Mouse (Mus musculus) lung, postnatal 14 days (tissue): ENCODE measurements around the gene Lats1.
A peak's percentile ranks its signal among the peaks of the same experiment; 100 is the strongest.

ENCODE experiments used
- DNase-seq: peaks from one replicate; pipeline ENCODE4 v3.0.0; 2021

Gene Lats1

GRCm38 (mm10) chr10:7680731-7681301 is at the start of gene Lats1, which contains the start of gene Pcmt1:
Lats1 (plus strand) TSS chr10:7681214.
Pcmt1 (minus strand) TSS chr10:7681136.
- DNase-seq = peak; percentile 88

DNA sequence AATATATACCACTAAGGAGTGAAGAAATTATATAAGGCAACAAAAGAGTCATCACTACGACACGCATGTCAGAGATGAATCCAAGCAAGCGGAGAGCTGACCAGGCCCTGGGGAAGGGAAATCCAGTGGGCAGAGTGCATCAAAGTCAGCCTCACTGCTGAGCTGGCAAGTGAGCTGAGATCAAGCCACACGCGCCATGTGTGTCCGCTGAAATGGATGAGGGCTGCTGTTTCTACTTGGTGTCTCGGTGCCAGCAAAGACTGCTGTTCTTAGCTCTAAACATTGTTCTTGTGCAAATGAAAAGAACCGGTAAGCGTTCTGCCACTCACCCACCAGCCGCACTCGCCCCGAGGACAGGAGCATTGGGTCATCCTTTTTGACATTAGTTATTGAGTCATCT is 40.6 kb upstream of the Lats1 start:
- DNase-seq = no peak

DNA sequence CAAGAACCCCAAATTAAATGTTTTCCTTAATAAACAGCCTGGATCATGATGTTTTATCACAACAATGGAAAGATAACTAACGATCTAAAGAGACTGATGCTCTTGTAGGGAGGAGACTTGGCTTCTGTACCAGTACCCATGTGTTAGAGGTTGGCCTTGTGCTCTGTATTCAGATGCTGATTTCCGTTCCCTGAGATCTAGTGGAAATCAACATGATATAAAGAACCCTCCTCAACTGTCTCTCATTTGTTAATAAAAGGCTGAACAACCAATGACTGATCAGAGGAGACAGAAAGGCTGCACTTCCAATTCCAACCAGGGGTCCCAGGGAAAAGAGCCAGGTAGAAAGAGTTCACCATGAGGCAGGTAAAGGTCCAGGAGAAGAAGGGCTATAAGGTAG is 35.1 kb upstream of the Lats1 start:
- DNase-seq = no peak

DNA sequence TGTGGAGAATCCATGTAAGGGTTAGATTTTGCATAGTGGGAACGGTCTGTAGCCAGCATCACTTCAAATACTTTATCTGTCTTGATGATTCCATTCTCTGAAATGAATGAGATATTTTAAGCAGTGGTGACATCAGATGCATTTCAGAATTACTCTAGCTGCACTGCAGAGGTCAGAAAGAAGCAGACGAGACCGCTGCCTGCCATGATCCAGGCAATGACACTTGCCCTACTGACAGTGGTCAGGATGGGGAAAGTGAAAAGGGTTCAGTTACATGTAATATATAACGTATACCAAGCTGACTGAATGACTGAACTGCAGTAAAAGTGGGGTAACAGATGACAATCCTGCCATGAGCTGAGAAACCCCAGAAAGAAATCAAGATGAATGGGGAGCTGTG is 32.0 kb upstream of the Lats1 start:
- no peak for DNase-seq

DNA sequence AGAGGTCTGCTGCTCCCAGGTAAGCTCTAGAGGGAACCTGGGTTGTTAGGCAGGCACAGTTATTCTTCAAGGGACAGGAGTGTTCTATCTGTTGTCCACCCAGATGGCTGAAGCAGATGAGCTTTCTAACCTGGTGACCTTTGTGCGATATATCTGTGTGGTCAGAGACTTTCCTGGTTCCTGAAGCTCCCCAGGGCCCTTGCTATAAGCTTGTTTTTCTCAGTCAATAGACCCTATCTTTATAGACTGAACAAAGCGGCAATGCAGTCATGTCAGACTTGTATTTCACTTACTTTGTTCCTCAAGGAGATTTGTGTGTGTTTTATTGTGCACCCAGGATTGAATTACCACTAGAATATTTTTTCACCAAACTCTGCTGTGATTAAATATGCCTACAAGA is 30.0 kb upstream of the Lats1 start:
- DNase-seq = no peak

DNA sequence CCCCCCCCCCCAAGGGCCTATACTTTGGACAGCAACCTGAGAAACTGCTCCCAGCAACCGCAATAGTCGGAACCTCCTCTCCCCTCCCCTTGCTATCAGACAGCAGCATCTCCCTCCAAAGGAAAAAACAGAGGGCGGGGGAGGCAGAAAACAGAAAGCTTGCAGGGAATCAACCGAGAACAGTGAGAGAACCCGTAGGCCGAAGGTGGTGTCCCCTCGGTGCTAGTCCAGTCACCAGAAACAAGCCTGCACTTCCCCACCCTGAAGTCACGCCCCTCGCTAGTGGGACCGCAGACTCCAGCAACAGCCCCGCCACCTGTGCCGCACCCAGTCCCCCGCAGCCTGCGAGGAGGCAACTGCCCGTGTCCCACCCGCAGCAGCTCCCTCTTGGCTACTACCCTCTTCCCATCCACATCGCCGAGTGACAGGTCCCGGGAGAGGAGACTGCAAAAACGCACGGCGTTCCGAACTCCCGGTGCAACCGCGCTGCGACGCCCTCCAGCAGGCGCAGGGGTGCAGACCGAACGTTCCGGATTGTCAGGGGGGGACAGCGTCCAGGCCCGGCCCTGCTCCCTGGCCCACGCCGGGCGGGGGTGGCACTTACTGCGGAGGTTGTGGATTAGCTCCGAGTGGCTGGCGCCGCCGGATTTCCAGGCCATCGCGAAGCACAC is 18.4 kb upstream of the Lats1 start:
- no peak for DNase-seq

DNA sequence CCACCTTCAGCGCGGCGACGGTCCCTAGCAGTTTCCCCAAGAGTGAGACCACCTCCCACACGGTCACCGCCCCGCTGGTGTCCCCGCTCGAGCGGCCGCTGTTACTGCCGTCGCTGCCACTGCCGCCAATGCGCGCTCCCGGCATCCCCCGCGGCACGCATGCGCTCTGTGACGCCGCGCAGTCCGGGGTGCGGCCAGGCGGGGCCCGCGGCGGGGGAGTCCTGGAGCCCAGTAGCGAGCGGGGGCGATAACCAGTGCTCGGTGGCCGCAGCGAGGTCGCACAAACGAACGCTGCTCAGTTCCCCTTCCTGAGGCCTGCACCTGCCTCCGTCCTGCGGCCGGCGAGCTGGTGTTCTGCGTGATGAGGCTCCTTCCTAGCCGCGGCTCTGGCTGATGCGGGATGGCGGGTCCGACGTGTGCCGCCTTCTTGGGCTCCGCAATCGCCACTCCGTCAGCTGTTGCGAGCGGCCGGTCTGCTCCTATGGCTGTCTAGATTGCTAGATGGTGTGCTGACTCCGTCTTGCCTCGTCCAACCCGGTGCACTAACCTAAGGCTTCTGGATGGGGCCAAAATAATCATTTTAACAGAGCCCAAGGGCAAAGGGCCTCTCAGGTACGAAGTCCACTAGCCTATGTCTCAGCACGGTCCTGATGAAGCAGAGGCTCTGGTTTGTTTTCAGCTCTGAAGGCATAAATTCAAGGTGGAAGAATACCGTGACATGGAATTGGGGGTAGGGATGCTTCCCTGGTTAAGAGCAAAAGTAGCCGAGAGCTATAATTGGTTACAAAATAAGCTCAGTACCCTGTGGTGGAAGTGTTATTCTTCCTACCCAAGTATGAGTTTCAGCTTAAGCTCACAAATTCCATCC is 17.6 kb upstream of the Lats1 start:
- DNase-seq = peak; percentile 92

GRCm38 (mm10) chr10:7664027-7664526 is 16.9 kb upstream of the Lats1 start:
- no peak for DNase-seq

DNA sequence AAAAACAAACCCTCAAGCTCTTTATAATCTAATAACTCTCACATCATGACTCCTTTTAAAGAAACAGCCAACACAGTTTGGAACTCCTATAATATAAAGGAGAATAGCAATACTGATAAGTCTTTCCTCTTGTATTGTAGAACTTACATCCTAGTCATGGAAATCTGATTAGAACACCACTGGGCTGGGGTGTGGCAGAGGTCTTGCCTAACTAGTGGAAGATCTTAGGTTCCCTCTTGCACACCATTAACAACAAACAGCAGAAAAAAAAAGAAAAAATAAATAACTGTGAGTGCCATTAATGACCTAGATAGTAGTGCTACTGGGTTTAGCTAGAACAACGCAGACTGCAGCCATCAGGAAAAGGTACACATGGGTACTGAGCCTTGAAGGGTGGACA is 16.1 kb upstream of the Lats1 start:
- DNase-seq = no peak

DNA sequence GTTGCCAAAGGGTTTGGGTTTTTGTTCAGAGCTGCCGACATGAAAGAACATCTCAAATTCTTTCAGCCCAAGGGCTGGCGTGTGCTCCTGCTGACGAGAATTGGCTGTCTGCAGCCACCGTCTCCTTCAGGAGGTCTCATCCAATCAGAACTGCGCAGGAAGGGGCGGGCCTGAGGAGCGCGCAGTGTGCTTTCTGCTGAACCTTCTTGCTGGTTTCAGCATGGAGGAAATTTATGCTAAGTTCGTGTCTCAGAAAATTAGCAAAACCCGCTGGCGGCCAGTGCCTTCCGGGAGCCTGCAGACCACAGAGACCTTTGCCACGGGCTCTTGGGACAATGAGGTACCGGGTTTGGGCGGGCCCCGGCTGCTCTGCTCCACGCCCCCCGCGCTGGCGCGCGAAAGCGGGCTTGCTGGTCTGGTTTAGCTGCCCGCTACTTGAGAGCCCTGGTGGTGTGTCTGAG is 13.6 kb upstream of the Lats1 start, which contains the start of gene Nup43:
Gene Nup43, plus strand, starts transcription at position 162 of the 461 bp plus-strand sequence.
- DNase-seq = peak; percentile 91

- peak; percentile 20 for DNase-seq
Measured at GRCm38 (mm10) chr10:7673673-7674072, 7.3 kb upstream of the Lats1 start.

DNA sequence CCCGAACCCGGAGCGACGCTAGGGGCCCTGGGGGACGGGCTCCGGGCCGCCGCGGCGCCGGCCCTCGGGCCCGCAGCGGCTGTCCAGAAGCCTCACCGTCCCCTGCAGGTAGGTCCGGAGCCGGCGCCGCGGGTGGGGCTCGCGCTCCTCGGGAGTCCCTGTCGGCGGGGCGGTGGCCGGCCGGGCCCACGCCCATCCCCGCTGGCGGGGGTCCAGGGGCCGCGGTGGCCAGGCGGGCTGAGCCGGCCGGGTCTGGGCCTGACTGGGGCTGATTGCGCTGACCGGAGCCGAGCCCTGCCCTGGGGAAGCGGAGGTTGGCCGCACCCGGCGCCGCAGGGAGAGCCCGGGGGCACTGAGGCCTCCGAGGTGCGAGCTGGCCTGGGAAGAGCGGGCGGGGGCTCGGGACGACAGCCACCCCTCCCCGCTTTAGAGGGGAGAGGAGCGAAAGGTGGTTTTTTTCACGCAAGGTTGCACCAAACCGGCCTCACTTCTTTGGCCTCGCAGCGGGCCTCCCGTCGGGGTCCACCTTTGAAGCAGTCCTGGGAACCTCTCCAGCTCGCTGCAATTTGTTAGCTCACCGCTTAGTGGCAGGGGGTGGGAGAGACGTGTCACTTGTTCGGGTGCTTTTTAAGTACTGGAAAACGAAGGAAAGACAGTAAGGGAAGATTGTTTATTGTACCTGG is 470 bp downstream of the Lats1 start:
- DNase-seq = peak; percentile 67

DNA sequence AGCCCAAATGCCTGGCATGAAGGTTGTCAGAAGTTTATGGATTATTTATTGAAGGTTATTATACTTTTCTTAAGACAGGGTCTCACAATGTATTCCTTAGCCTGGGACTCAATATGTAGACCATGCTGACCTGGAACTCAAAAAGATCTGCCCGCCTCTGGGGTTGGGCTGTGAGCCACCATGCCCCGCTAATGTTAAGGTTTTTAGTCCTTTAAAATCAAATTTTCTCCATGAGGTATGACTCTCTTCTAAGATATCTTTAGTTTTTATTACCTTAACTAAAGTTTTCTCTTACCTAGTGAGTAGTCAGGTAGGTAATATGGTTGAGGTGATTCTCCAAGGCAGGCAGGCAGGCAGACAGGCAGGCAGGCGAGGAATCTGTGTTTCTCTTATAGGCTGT is 1.2 kb downstream of the Lats1 start:
- no peak for DNase-seq

- DNase-seq = no peak
Measured at GRCm38 (mm10) chr10:7686902-7687301, 5.9 kb downstream of the Lats1 start.

- no peak for DNase-seq
Measured at GRCm38 (mm10) chr10:7695286-7695685, 14.3 kb downstream of the Lats1 start.

GRCm38 (mm10) chr10:7700120-7700519 is 19.1 kb downstream of the Lats1 start:
- DNase-seq = no peak

- no peak for DNase-seq
Measured at GRCm38 (mm10) chr10:7702586-7702985, 21.6 kb downstream of the Lats1 start.

- no peak for DNase-seq
Measured at GRCm38 (mm10) chr10:7710121-7710520, 29.1 kb downstream of the Lats1 start.

- DNase-seq = no peak
Measured at GRCm38 (mm10) chr10:7712506-7712905, 31.5 kb downstream of the Lats1 start.

- no peak for DNase-seq
Measured at GRCm38 (mm10) chr10:7715056-7715455, 34.0 kb downstream of the Lats1 start.

DNA sequence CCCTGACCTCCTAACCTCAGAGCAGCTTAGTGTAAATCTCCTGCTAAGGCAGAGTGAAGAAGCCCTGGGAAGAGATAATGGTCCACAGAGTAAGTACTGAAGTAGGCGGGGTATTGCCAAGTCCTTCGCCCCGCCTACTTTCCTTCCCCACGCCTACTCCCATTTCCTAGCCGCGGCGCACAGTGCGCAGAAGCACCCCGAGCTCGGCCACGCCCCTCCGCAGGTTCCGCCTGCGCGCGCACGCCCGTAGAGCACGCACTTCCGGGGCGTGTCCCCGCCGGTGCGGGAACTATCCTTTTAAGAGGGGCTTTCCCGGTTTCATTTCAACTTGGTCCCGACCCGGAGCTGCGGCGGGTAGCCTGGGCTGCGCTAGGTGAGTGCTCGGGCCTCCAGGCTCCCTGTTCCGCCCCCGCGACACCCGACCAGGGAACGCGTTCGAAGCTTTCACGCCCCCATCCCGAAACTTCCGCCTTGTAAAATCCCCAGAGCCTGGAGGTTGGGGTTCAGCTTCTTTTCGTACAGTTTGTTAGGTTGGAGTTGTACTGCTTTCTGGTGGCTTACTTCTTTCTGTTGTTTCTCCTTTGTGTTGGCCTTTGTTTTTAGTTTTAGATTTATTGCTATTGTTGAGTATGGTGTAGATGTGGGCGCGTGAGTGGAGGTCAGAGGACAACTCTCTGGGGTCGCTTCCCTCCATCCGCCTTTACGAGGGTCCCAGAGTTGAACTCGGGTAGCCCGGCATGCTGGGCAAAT is 44.9 kb downstream of the Lats1 start, which contains the start of gene Katna1:
Gene Katna1, plus strand, starts transcription at position 250 of the 750 bp plus-strand sequence.
- DNase-seq = peak; percentile 96

- DNase-seq = no peak
Measured at GRCm38 (mm10) chr10:7726501-7726812, 45.4 kb downstream of the Lats1 start.
